Mouse (Mus musculus) megakaryocyte, embryonic 14.5 days (primary cell): ENCODE data around the gene E330017A01Rik. TPM values are rescaled to one million over a fixed set of nuclear protein-coding genes. Genes with fewer than 3 reads are reported as not detected.
"Not testable (repeated sequence)": the region's sequence is repeated elsewhere in the genome, so short reads cannot be mapped to it uniquely, and the experiment has no call there.

Experiments used
- H3K27me3 ChIP-seq: replicated peaks from 2 replicates; pipeline ENCODE3; 2012; ENCODE audit warnings: inconsistent platforms
- H3K36me3 ChIP-seq: replicated peaks from 2 replicates; pipeline ENCODE3; 2012; ENCODE audit warnings: low read length, inconsistent platforms, mixed read lengths
- H3K4me1 ChIP-seq: 2 replicates; pipeline ENCODE4 v1.6.1; 2012; ENCODE audit warnings: inconsistent platforms
- H3K4me3 ChIP-seq: replicated peaks from 2 replicates; pipeline ENCODE3; 2012; ENCODE audit warnings: moderate library complexity, mild to moderate bottlenecking, inconsistent platforms
- H3K9me3 ChIP-seq: 2 replicates; pipeline ENCODE4 v1.6.1; 2012; ENCODE audit warnings: inconsistent platforms
- FLI1 ChIP-seq: IDR thresholded peaks from 2 replicates; pipeline ENCODE4 v1.6.1; 2012; ENCODE audit warnings: low read length, inconsistent platforms, mixed read lengths
- GATA1 ChIP-seq: IDR thresholded peaks from 3 replicates; pipeline ENCODE4 v1.6.1; 2012; ENCODE audit warnings: mixed read lengths, low read length, inconsistent platforms, borderline replicate concordance
- polyA plus RNA-seq: library from polyadenylated mRNA; stranded (reverse); fragments of >175 nt; gene quantifications from 2 replicates; pipeline ENCODE4 v1.2.3, GENCODE M21; 2012; ENCODE audit warnings: low replicate concordance; ENCODE audit not compliant: insufficient read depth

The E330017A01Rik gene
- polyA plus RNA-seq, 1 experiment: not detected

DNA sequence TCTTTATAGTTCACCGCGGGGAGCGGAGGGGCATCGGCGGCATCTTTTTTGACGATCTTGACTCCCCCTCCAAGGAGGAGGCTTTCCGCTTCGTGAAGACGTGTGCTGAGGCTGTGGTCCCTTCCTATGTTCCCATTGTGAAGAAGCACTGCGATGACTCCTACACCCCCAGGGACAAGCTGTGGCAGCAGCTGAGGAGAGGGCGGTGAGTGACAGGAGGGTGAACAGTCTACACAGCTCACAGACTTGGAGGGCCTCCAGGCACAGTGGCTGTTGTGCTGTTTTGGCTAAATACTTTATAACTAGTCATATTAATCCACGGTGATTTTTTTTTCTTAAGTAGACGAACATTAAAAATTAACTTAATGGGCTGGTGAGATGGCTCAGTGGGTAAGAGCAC is 36.7 kb upstream of the E330017A01Rik start:
- no peaks in the 10 kb centered on the region for H3K27me3 ChIP-seq
- TF ChIP-seq FLI1 (no peak), GATA1 (no peak)
- no peaks in the 10 kb centered on the region for H3K9me3 ChIP-seq
- H3K4me3 ChIP-seq: no peak overlapping the region
- H3K4me1 ChIP-seq: peaks cover 49% of the 10 kb centered on the region
- peaks cover 72% of the 10 kb centered on the region for H3K36me3 ChIP-seq

DNA sequence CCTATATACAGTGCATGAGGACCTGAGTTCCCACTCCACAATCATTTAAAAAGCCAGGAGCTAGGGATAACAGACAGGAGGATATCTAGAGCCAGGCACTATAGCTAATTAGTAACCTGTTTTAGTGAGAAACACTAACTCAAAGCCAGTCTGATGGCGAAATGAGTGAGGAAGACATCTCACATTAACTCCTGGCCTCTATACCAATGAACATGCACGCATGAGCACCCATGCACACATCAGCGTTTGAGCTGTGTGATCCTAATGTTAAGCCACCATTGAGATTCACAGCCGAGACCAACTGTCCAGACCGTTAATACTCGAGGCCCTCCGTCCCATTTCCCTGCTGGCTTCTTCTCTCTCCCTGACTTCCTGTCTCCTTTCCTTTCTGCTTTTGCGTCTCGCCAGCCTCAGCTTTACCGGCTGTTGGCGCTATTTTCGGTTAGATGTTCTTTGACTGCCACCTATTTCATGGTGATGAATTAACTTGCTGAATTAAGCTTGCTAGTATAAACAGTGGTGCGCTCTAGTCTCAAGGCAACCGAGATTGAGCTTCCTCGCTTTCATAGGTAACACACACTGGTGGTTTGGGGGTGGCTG is 35.4 kb upstream of the E330017A01Rik start:
- H3K4me1 ChIP-seq: peaks cover 62% of the 10 kb centered on the region
- H3K36me3 ChIP-seq: peaks cover 66% of the 10 kb centered on the region
- no peaks in the 10 kb centered on the region for H3K9me3 ChIP-seq
- no peak overlapping the region for H3K4me3 ChIP-seq
- no peak for TF ChIP-seq GATA1
- TF ChIP-seq FLI1: no peak
- H3K27me3 ChIP-seq: no peaks in the 10 kb centered on the region

DNA sequence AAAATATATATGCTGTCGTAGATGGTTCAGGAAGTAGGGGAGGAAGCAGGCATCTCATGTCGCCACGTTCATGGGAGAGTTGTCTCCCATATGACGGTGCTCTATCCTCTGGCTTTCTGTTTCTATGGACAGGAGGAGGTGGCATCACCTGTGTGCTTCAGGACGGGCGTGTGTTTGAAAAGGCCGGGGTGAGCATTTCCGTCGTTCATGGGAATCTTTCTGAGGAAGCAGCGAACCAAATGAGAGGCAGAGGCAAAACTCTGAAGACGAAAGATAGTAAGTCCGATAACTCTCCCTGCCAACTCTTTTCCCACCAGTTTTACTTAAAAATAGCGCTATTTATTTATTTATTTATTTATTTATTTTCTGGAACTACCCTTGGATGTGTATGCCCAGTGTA is 33.9 kb upstream of the E330017A01Rik start:
- Histone ChIP-seq H3K9me3 (no peaks in the 10 kb centered on the region), H3K4me3 (peak overlapping the region; percentile 100), H3K36me3 (peaks cover 51% of the 10 kb centered on the region), H3K27me3 (no peaks in the 10 kb centered on the region), H3K4me1 (peaks cover 56% of the 10 kb centered on the region)
- TF ChIP-seq FLI1 (no peak), GATA1 (no peak)

DNA sequence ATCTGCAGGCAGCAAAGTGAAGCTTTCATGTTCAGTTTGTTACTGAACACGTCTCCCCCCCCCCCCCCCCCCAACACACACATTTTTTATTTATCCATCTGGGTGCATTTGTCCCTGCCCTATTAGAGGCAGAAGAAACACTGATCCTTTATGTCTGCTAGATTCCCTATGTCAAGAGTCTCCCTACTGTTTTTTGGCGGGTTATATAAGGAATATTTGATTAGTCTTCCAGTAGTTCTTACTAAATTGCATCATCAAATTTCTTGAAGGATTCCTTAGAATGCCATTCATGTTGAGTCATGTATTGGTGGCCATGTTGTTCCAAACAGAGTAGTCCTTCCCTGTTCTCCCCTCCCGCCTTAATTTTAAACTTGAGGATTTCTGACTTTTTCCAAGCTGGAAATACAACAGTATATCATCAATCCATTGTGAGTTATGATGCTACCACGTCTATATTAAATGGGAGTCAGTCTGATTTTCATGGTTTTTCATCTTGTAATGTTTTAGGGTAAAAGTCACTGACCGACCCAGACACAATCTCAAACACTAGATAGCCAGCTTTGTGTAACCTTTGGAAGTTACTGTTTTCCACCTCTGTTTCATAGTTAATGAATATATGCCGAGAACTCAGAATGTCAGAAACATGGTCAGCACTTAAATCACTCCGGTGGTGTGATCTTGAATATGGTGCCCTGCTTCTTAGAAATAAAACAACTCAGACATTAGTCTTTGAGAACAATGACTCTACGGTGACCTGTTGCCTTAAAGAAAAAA is 32.9 kb upstream of the E330017A01Rik start:
- peak overlapping the region; percentile 100 for H3K4me3 ChIP-seq
- peaks cover 41% of the 10 kb centered on the region for H3K36me3 ChIP-seq

DNA sequence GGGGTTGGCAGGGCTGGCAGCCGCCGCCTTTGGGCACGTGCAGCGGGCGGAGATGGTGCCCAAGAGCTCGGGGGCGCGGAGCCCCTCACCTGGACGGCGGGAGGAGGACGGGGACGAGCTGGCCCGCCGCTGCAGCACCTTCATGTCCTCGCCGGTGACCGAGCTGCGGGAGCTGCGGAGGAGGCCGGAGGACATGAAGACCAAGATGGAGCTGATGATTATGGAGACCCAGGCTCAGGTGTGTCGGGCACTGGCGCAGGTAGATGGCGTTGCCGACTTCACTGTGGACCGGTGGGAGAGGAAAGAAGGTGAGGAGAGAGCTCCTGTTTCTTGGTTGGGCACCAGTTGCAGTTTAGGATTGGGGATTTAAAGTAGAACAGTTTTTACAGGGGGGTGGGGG is 32.1 kb upstream of the E330017A01Rik start:
- peak overlapping the region; percentile 100 for H3K4me3 ChIP-seq
- H3K27me3 ChIP-seq: no peaks in the 10 kb centered on the region
- peaks cover 43% of the 10 kb centered on the region for H3K4me1 ChIP-seq
- H3K9me3 ChIP-seq: no peaks in the 10 kb centered on the region
- H3K36me3 ChIP-seq: peaks cover 33% of the 10 kb centered on the region
- TF ChIP-seq FLI1 (no peak), GATA1 (no peak)

More for the DNA sequence above, 32.9 kb upstream of the E330017A01Rik start:
- Histone ChIP-seq H3K27me3 (no peaks in the 10 kb centered on the region), H3K4me1 (peaks cover 48% of the 10 kb centered on the region), H3K9me3 (no peaks in the 10 kb centered on the region)
- TF ChIP-seq FLI1: no peak
- TF ChIP-seq GATA1: no peak

DNA sequence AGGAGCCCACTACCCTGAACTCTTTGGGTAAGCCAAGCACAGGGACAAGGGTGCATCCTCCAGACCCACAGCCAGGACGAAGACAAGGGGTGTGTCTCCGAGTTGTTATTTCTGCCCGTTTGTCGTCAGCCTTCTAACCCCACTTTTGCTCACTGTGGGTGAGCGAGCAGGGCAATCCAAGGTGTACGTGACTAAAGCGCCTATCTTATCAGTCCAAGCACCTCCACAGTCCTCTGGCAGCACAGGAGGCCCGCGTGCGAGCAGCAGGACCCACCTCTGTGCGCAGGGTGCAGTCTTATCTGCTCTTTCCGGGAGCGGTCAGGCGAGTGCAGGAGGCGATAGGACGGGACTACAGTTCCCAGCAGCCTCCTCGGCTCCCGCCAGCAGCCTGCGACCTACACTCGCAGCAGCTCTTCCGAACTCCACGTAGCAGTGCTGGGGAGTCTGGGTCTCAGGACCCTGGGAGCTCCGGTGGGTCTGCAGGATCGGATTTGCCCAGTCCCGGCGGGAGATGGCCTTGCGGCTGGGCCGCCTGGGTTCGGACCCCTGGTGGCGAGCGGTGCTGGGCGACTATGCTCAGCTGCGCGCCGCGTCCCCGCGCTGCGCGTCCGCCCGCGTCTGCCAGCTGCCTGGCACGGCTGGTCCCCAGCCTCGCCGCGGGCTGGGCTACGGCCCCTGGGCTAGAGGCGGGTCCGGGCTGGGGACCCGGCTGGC is 31.5 kb upstream of the E330017A01Rik start, which contains the start of gene Cpox:
Gene Cpox (plus strand): TSS at position 376 of the 714 bp plus-strand sequence.
- peaks cover 40% of the 10 kb centered on the region for H3K4me1 ChIP-seq
- H3K36me3 ChIP-seq: peaks cover 29% of the 10 kb centered on the region
- no peaks in the 10 kb centered on the region for H3K27me3 ChIP-seq
- no peaks in the 10 kb centered on the region for H3K9me3 ChIP-seq
- H3K4me3 ChIP-seq: peak within 1 kb of the TSS; percentile 100
- TF ChIP-seq FLI1 (no peak), GATA1 (0 out of 3 replicates have a peak, but pooled peaks have one; percentile 40)

DNA sequence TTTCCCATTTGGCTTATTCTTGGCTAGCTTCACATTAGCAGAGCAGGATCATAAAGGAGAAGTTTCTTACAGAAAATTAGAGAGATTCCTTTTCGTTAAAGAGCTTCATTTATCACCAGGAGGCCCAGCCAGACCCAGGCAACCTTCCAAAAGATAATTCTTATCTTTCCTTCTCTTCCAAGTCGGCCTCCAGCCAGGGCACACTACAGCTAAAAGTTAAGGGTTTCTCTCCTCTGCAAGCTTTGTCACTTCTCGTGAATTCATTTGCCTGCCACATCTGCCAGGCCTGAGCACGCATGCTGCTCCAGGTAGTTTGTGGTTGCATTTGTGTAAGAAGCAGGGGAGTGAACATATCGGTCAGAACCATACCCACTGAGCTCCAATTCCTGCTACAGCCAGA is 30.7 kb upstream of the E330017A01Rik start:
- H3K36me3 ChIP-seq: peaks cover 21% of the 10 kb centered on the region
- no peak for TF ChIP-seq FLI1
- TF ChIP-seq GATA1: no peak
- peak overlapping the region; percentile 100 for H3K4me3 ChIP-seq
- no peaks in the 10 kb centered on the region for H3K27me3 ChIP-seq
- H3K4me1 ChIP-seq: peaks cover 39% of the 10 kb centered on the region
- no peaks in the 10 kb centered on the region for H3K9me3 ChIP-seq

DNA sequence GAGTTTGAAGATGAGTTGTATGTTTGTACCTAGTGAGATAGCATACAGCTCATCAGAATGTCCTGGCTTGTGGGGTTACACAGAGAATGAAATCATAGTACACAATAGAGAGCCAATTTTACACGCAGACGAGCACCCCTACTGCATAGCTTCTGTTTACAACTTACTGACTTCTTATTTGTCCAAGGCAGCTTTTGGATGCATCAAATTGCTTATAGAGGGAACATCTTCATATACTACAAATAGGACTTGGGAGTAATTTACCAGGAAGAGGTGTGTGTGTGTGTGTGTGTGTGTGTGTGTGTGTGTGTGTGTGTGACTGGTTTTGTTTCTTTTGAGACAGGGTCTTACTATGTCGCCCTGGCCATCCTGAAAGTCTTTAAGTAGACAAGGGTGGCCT is 30.0 kb upstream of the E330017A01Rik start:
- no peaks in the 10 kb centered on the region for H3K27me3 ChIP-seq
- H3K4me1 ChIP-seq: peaks cover 36% of the 10 kb centered on the region
- TF ChIP-seq GATA1 (no peak), FLI1 (no peak)
- H3K4me3 ChIP-seq: no peak overlapping the region
- no peaks in the 10 kb centered on the region for H3K9me3 ChIP-seq
- H3K36me3 ChIP-seq: peaks cover 14% of the 10 kb centered on the region

DNA sequence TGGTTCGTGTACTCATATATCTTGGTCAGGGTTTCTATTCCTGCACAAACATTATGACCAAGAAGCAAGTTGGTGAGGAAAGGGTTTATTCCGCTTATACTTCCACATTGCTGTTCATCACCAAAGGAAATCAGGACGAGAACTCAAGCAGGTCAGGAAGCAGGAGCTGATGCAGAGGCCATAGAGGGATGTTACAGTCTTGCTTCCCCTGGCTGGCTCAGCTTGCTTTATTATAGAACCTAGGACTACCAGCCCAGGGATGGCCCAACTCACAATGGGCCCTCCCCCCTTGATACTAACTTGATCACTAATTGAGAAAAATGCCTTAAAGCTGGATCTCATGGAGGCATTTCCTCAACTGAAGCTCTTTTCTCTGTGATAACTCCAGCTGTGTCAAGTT is 28.1 kb upstream of the E330017A01Rik start:
- peaks cover 48% of the 10 kb centered on the region for H3K4me1 ChIP-seq
- not testable (repeated sequence) for H3K36me3 ChIP-seq, H3K4me3 ChIP-seq, H3K27me3 ChIP-seq, H3K9me3 ChIP-seq

DNA sequence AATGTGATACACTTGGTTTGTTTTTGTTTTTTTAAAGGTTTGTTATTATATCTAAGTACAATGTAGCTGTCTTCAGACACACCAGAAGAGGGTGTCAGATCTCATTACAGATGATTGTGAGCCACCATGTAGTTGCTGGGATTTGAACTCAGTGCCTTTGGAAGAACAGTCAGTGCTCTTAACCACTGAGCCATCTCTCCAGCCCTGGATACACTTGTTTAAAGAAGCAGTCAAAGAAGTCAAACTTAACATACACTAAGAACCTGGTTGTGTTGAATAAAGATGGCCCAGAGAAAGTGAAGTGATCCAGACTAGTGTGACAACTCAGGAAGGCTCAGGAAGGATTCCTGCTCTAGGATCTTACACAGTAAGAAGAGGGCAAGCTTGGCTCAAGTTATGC is 26.6 kb upstream of the E330017A01Rik start:
- not testable (repeated sequence) for H3K9me3 ChIP-seq, H3K4me3 ChIP-seq, H3K27me3 ChIP-seq, H3K36me3 ChIP-seq
- H3K4me1 ChIP-seq: peaks cover 54% of the 10 kb centered on the region
